Mouse (Mus musculus) forebrain, embryonic 16.5 days (tissue): Measurements from ENCODE around the gene Tsc22d1. TPM values are rescaled to one million over a fixed set of nuclear protein-coding genes. Genes with fewer than 3 reads are reported as not detected.

ENCODE experiments used
- ATAC-seq: fragments of 200-750 bp; cut with Nextera tagmentation; 2 replicates; pipeline ENCODE4 v1.8.0; 2017; ENCODE audit warnings: mild to moderate bottlenecking, moderate library complexity
- H3K27ac ChIP-seq: fragments of 300-500 bp; sonication (generic); 2 replicates; pipeline ENCODE4 v1.5.1; 2014; ENCODE audit warnings: low read length, control low read depth
- H3K27me3 ChIP-seq: fragments of 300-500 bp; sonication (generic); replicated peaks from 2 replicates; pipeline ENCODE4 v1.6.1; 2014; ENCODE audit warnings: low read length; ENCODE audit not compliant: control insufficient read depth, insufficient read depth
- H3K36me3 ChIP-seq: fragments of 300-500 bp; sonication (generic); 2 replicates; pipeline ENCODE4 v1.6.1; 2014; ENCODE audit not compliant: control insufficient read depth, insufficient read depth
- H3K4me1 ChIP-seq: fragments of 300-500 bp; sonication (generic); replicated peaks from 2 replicates; pipeline ENCODE4 v1.6.1; 2014; ENCODE audit warnings: low read length; ENCODE audit not compliant: control insufficient read depth, insufficient read depth
- H3K4me2 ChIP-seq: fragments of 300-500 bp; sonication (generic); 2 replicates; pipeline ENCODE4 v1.6.1; 2014; ENCODE audit warnings: mild to moderate bottlenecking, low read length, control low read depth
- H3K4me3 ChIP-seq: fragments of 300-500 bp; sonication (generic); replicated peaks from 2 replicates; pipeline ENCODE4 v1.5.1; 2014; ENCODE audit warnings: mild to moderate bottlenecking, low read length, control low read depth
- H3K9ac ChIP-seq: fragments of 300-500 bp; sonication (generic); replicated peaks from 2 replicates; pipeline ENCODE4 v1.6.1; 2014; ENCODE audit warnings: low read depth, low read length, control low read depth
- H3K9me3 ChIP-seq: fragments of 300-500 bp; sonication (generic); 2 replicates; pipeline ENCODE4 v1.6.1; 2016; ENCODE audit warnings: low read length; ENCODE audit not compliant: control insufficient read depth
- WGBS: fragments of 180-500 bp; shearing (Covaris S2); extraction: QIAGEN DNeasy Blood & Tissue Kit; methylation state at CpG from one replicate; pipeline ENCODE4 v1.1.7; 2014; 5-methylcytosine and 5-hydroxymethylcytosine counted together
- polyA plus RNA-seq: library from polyadenylated mRNA; unstranded; fragments of >200 nt; fragmentation: Nextera tagmentation; extraction: Ambion mirVana; gene quantifications from 2 replicates; pipeline ENCODE4 v1.2.1, GENCODE M21; 2015

Gene Tsc22d1
- polyA plus RNA-seq, 1 experiment from 2014 or later: 749 TPM

GRCm38 (mm10) chr14:76488101-76489044 lies 73.6 kb downstream of the Tsc22d1 start:
- H3K9me3 ChIP-seq: no peaks in the 10 kb centered on the region
- ATAC-seq: peak; percentile 34; the same call in 1 of the 2 replicates
- H3K27me3 ChIP-seq: no peaks in the 10 kb centered on the region
- H3K27ac ChIP-seq: peak overlapping the region; percentile 58
- H3K4me3 ChIP-seq: no peak overlapping the region
- H3K4me2 ChIP-seq: no peak overlapping the region
- peaks cover 14% of the 10 kb centered on the region for H3K4me1 ChIP-seq
- 74% methylated on average over 18 of the region's 18 CpGs for WGBS
- H3K9ac ChIP-seq: no peak overlapping the region; the same call in 1 of the 2 replicates
- 0 out of 2 replicates have a peak, but pooled peaks cover 2% of the 10 kb centered on the region for H3K36me3 ChIP-seq

GRCm38 (mm10) chr14:76489128-76489527 lies 74.4 kb downstream of the Tsc22d1 start:
- Histone ChIP-seq H3K4me1 (peaks cover 14% of the 10 kb centered on the region), H3K4me2 (no peak overlapping the region), H3K9me3 (no peaks in the 10 kb centered on the region), H3K27me3 (no peaks in the 10 kb centered on the region), H3K27ac (peak overlapping the region; percentile 58), H3K36me3 (0 out of 2 replicates have a peak, but pooled peaks cover 3% of the 10 kb centered on the region), H3K9ac (0 out of 2 replicates have a peak overlapping the region, but pooled peaks have one; percentile 19), H3K4me3 (no peak overlapping the region)
- 24% methylated on average over 2 of the region's 2 CpGs for WGBS
- peak; percentile 90 for ATAC-seq

- Histone ChIP-seq H3K9ac (no peak overlapping the region), H3K27ac (no peak overlapping the region), H3K4me3 (no peak overlapping the region), H3K4me2 (no peak overlapping the region), H3K9me3 (no peaks in the 10 kb centered on the region), H3K4me1 (peaks cover 12% of the 10 kb centered on the region), H3K36me3 (0 out of 2 replicates have a peak, but pooled peaks cover 4% of the 10 kb centered on the region), H3K27me3 (no peaks in the 10 kb centered on the region)
- ATAC-seq: no peak
- 72% methylated on average over 5 of the region's 5 CpGs for WGBS
Observed at GRCm38 (mm10) chr14:76495022-76495421, 80.3 kb downstream of the Tsc22d1 start.

- 25% methylated on average over 9 of the region's 9 CpGs for WGBS
- H3K4me3 ChIP-seq: no peak overlapping the region
- peaks cover 13% of the 10 kb centered on the region for H3K4me1 ChIP-seq
- no peak overlapping the region for H3K9ac ChIP-seq
- no peak overlapping the region for H3K27ac ChIP-seq
- peak; percentile 24; the same call in 1 of the 2 replicates for ATAC-seq
- H3K4me2 ChIP-seq: no peak overlapping the region
- no peaks in the 10 kb centered on the region for H3K9me3 ChIP-seq
- H3K27me3 ChIP-seq: no peaks in the 10 kb centered on the region
- 0 out of 2 replicates have a peak, but pooled peaks cover 4% of the 10 kb centered on the region for H3K36me3 ChIP-seq
Observed at GRCm38 (mm10) chr14:76497187-76497586, 82.4 kb downstream of the Tsc22d1 start.

GRCm38 (mm10) chr14:76498210-76498609 lies 83.4 kb downstream of the Tsc22d1 start:
- ATAC-seq: no peak
- no peak overlapping the region for H3K27ac ChIP-seq
- H3K36me3 ChIP-seq: 0 out of 2 replicates have a peak, but pooled peaks cover 4% of the 10 kb centered on the region
- WGBS: 57% methylated on average over 7 of the region's 7 CpGs
- H3K4me3 ChIP-seq: no peak overlapping the region
- H3K4me1 ChIP-seq: peaks cover 13% of the 10 kb centered on the region
- no peaks in the 10 kb centered on the region for H3K9me3 ChIP-seq
- no peaks in the 10 kb centered on the region for H3K27me3 ChIP-seq
- no peak overlapping the region for H3K4me2 ChIP-seq
- H3K9ac ChIP-seq: no peak overlapping the region

GRCm38 (mm10) chr14:76499492-76499891 lies 84.7 kb downstream of the Tsc22d1 start:
- no peak overlapping the region for H3K4me3 ChIP-seq
- no peak overlapping the region for H3K4me2 ChIP-seq
- ATAC-seq: no peak
- H3K9me3 ChIP-seq: no peaks in the 10 kb centered on the region
- 85% methylated on average over 6 of the region's 6 CpGs for WGBS
- no peak overlapping the region for H3K27ac ChIP-seq
- H3K4me1 ChIP-seq: peaks cover 17% of the 10 kb centered on the region
- no peaks in the 10 kb centered on the region for H3K27me3 ChIP-seq
- H3K36me3 ChIP-seq: no peaks in the 10 kb centered on the region
- no peak overlapping the region for H3K9ac ChIP-seq

GRCm38 (mm10) chr14:76500036-76500435 lies 85.3 kb downstream of the Tsc22d1 start:
- H3K27ac ChIP-seq: no peak overlapping the region
- no peak overlapping the region for H3K9ac ChIP-seq
- peaks cover 17% of the 10 kb centered on the region for H3K4me1 ChIP-seq
- H3K27me3 ChIP-seq: no peaks in the 10 kb centered on the region
- ATAC-seq: no peak
- 49% methylated on average over 5 of the region's 5 CpGs for WGBS
- no peaks in the 10 kb centered on the region for H3K36me3 ChIP-seq
- H3K4me2 ChIP-seq: no peak overlapping the region
- H3K4me3 ChIP-seq: no peak overlapping the region
- no peaks in the 10 kb centered on the region for H3K9me3 ChIP-seq

- Histone ChIP-seq H3K9me3 (no peaks in the 10 kb centered on the region), H3K36me3 (no peaks in the 10 kb centered on the region), H3K4me3 (peak overlapping the region; percentile 69), H3K27me3 (no peaks in the 10 kb centered on the region), H3K4me2 (peak overlapping the region; percentile 89), H3K4me1 (peaks cover 28% of the 10 kb centered on the region), H3K27ac (peak overlapping the region; percentile 99), H3K9ac (peak overlapping the region; percentile 92)
- 6% methylated on average over 13 of the region's 13 CpGs for WGBS
- ATAC-seq: no peak
Observed at GRCm38 (mm10) chr14:76503231-76503851, 88.6 kb downstream of the Tsc22d1 start.

GRCm38 (mm10) chr14:76504121-76504737 lies 89.5 kb downstream of the Tsc22d1 start:
- WGBS: under 1% methylated on average over 51 of the region's 52 CpGs
- peak; percentile 94 for ATAC-seq

More at GRCm38 (mm10) chr14:76504121-76504737, 89.5 kb downstream of the Tsc22d1 start:
- Histone ChIP-seq H3K4me3 (peak overlapping the region; percentile 69), H3K36me3 (no peaks in the 10 kb centered on the region), H3K9ac (peak overlapping the region; percentile 92), H3K4me2 (peak overlapping the region; percentile 89), H3K4me1 (peaks cover 28% of the 10 kb centered on the region), H3K27ac (peak overlapping the region; percentile 99), H3K9me3 (no peaks in the 10 kb centered on the region), H3K27me3 (no peaks in the 10 kb centered on the region)
